Mouse (Mus musculus): ENCODE data around the gene Polr2g.

GRCm38 (mm10) chr19:8818301-8818798, 20.0 kb upstream of the Polr2g start:
- TF ChIP-seq POLR2A (IDR thresholded peaks at IDR 0.05; ENCODE audit: control insufficient read depth, extremely low read depth, insufficient read depth, low read length, poor library complexity) (no peak), CTCF (IDR thresholded peaks at IDR 0.05; ENCODE audit: borderline replicate concordance, control insufficient read depth, extremely low read depth, insufficient read depth, low read length, poor library complexity) (0 out of 2 replicates have a peak, but pooled peaks have one; percentile 17)

Data from thymus, adult 2 months (tissue).